Mouse (Mus musculus) embryonic stem cell, embryonic (primary cell): Measurements from ENCODE around the gene Gm14597.
"Not testable (repeated sequence)": the region's sequence is repeated elsewhere in the genome, so short reads cannot be mapped to it uniquely, and the experiment has no call there.

ENCODE experiments used
- CTCF ChIA-PET, 4 experiments: fragments of 300-600 bp in 2 of 4; fragments of 350-600 bp in 2 of 4; sonication (Branson Sonifier 250); formaldehyde crosslinking; loops; one replicate each; lab custom pipeline; 2022; ENCODE audit warnings: inconsistent platforms in 2 of 4; lab: Charles Lee
- POLR2A ChIA-PET, 4 experiments: fragments of 300-600 bp in 2 of 4; fragments of 350-600 bp in 2 of 4; sonication (Branson Sonifier 250); formaldehyde crosslinking; loops; one replicate each; lab custom pipeline; 2022; ENCODE audit warnings: antibody characterized with exemption in 4 of 4, inconsistent platforms in 1 of 4; lab: Charles Lee

The Gm14597 gene

GRCm38 (mm10) chrX:53608879-53609278 lies at the start of gene Gm14597:
TSS of gene Gm14597 (minus strand) at chrX:53608979.
- POLR2A ChIA-PET, CTCF ChIA-PET: not testable (repeated sequence)

DNA sequence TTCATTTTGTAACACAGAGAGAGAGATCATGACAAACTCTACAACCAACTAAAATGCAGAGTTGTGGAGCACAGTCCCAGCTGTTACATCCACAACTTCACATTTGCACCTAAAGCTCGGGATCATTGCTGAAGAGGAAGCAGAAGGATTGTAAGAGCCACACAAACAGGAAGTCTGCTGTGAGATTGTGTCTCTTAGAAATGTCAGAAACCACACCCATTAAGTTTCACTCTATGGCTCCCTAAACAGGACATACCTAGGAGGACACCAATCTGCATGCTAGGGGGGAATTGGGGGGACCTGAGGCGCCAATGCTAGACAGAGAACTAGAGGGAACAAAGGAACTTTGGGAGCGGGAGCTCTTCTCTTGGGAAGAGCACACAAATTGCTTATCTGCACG lies 44.1 kb upstream of the Gm14597 start:
- CTCF ChIA-PET, POLR2A ChIA-PET: not testable (repeated sequence)

- POLR2A ChIA-PET = no interaction called here
- CTCF ChIA-PET = no interaction called here
Observed at GRCm38 (mm10) chrX:53645885-53646284, 37.1 kb upstream of the Gm14597 start.

DNA sequence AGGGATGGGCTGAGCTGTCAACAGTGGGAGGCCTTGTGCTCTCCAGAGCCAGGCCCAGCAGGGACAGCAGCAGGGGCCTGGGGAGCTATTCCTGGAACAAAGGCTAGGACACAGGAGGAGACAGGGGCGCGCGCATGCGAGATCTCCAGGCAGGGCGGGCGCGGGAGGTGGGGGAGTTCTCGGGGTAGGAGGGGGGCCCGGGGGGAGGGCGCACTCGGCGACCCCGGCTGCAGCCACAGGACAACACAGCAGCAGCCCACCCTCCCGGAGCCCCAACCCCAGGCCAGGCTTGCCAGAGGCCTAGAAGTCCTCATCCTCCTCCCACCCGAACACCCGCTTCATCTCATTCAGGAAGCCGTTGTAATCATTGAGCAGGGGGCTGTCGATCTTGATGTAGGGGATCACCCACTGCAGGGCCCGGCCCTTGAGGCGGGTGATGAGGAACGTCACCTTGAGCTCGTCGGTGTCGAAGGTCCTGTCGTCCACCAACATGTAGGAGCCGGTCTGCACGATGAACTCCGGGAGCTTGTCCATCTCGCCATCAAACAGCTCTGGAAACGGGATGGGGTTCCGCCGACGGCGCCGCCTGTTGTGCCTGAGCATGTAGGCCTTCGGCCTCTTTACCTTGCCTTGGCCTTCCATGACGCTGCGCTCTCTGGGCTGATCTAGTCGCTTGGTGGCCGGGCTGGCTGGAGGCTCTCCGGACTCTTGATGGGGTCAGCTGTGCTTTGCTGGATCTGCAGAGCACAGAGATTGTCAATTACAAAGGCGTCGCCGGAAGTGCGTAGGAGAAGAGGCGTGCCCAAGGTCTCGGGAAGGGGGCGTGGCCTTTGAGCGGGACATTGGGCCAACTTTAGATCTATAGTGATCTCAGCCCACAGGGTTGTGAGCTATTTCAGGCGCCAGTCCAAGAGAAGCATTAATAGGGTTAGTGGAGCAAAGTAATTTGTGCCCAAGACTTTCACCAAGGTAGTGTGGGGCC lies 34.5 kb upstream of the Gm14597 start, which contains the start of gene Rtl8a:
Rtl8a (minus strand) TSS at position 703 of the 982 bp plus-strand sequence.
- CTCF ChIA-PET, POLR2A ChIA-PET: not testable (repeated sequence)

- POLR2A ChIA-PET, CTCF ChIA-PET: not testable (repeated sequence)
Observed at GRCm38 (mm10) chrX:53642604-53642979, 33.8 kb upstream of the Gm14597 start.

DNA sequence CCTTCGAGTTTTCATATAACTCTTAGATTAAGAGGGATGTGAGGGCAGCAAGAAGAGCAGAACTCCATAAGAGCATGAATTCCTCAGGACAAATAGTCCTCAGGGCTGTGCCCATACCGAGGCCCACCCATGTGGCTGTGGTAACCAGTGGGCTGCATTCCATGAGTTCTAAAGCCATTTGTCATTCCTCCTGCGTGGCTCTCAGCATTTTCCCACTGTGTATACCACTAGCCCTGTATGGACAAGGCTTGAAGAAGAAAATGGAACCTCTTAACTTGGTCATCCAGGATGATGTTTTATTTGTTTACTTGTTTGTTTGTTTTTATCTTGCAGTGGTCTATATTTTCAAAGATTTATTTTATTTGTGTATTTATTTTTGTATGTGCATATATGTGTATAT lies 29.3 kb upstream of the Gm14597 start:
- POLR2A ChIA-PET, CTCF ChIA-PET: not testable (repeated sequence)

GRCm38 (mm10) chrX:53611395-53611794 lies 2.6 kb upstream of the Gm14597 start:
- CTCF ChIA-PET, POLR2A ChIA-PET: not testable (repeated sequence)

- CTCF ChIA-PET = interaction anchor here in 3 of 4 experiments (0.5 to 1.0 kb wide), 4 partner anchors 16 to 165 kb away, joined by 3 to 7 read pairs (median 4); partner anchors contain the start of gene Zfp36l3 (in 2 of the 3)
Observed at GRCm38 (mm10) chrX:53610571-53610970, 1.8 kb upstream of the Gm14597 start.

DNA sequence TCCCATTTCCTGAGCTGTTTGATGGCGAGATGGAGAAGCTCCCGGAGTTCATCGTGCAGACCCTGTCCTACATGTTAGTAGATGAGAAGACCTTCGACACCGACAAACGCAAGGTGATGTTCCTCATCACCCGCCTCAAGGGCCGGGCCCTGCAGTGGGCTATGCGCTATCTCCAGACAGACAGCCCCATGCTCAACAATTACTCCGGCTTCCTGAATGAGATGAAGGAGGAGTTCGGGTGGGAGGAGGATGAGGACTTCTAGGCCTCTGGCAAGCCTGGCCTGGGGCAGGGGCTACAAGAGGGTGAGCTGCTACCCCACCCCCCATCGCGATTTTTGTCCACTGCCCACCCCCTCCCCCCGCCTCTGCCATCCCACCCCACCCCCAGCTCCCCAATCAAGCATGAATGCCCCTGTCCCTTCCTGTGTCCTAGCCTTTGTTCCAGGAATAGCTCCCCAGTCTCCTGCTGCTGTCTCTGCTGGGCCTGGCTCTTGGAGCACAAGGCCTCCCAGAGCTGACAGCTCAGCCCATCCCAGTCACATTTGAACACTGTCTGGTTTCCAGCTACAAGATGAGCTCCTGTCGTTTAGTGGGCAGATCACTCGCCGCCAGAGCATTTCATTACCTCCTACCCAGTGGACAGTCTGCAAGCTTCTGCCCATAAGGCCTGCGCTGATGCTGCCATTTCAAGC lies 511 bp downstream of the Gm14597 start:
- CTCF ChIA-PET = interaction anchor here in 1 of 4 experiments (1.2 kb wide), 1 partner anchor 69 kb away, joined by 3 read pairs; no protein-coding TSS in a partner anchor

More at GRCm38 (mm10) chrX:53610571-53610970, 1.8 kb upstream of the Gm14597 start:
- POLR2A ChIA-PET = no interaction called here

DNA sequence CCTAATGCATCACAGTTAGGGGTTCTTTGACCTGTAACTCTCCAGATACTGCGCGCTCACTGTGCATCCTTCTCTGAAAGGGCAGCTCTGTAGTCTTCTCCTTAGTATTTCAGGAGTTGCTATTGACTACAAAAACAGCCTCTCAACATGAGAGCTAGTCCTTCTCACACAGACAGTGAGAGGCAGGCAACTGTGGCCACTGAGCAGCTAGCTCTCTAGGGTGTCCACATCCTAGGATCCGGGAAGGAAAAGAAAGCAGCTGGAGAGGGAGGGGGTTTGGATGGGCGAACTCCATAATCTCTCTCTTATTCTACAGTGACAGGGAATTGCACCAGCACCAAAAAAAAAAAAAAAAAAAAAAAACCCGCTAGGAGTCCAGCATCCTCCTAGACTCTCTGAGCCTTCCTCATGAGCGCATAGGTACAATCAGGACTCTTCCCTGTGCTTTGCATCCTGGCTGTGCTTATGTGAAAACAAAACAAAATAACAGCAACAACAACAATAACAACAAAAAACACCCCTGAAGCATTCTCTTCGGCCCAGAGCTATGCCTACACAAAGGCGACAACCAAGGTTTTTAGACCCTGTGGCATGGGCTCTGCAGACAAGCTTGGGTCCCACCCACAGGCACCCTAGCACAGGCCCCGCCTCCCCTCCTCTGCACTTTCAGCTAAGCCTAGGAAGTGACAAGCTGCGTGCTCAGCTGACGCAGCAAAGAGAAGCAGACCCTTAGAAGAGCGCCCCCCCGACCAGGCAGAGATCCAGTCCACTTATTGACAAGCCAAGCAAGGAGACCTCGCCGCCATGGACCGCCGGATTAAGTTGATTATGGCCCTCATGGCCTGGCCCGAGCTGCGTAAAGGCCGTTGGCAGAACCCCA lies 1.3 kb downstream of the Gm14597 start, which contains the start of gene Rtl8c:
Rtl8c (plus strand) TSS at position 791 of the 880 bp plus-strand sequence.
- ChIA-PET POLR2A (interaction anchor here in 1 of 4 experiments (0.5 kb wide), 1 partner anchor 266 kb away, joined by 3 read pairs; no protein-coding TSS in a partner anchor), CTCF (interaction anchor here in 1 of 4 experiments (1.2 kb wide), 1 partner anchor 70 kb away, joined by 3 read pairs; no protein-coding TSS in a partner anchor)

More for the DNA sequence above, 511 bp downstream of the Gm14597 start:
- POLR2A ChIA-PET = interaction anchor here in 2 of 4 experiments (0.5 to 0.6 kb wide), 2 partner anchors 267 to 850 kb away, joined by 3 read pairs; no protein-coding TSS in a partner anchor

- CTCF ChIA-PET, POLR2A ChIA-PET: not testable (repeated sequence)
Observed at GRCm38 (mm10) chrX:53606176-53606575, 2.6 kb downstream of the Gm14597 start.

- POLR2A ChIA-PET = not testable (repeated sequence)
Observed at GRCm38 (mm10) chrX:53599993-53600392, 8.8 kb downstream of the Gm14597 start.

GRCm38 (mm10) chrX:53583404-53583803 lies 25.4 kb downstream of the Gm14597 start:
- POLR2A ChIA-PET, CTCF ChIA-PET: not testable (repeated sequence)

More at GRCm38 (mm10) chrX:53599993-53600392, 8.8 kb downstream of the Gm14597 start:
- CTCF ChIA-PET = not testable (repeated sequence)

DNA sequence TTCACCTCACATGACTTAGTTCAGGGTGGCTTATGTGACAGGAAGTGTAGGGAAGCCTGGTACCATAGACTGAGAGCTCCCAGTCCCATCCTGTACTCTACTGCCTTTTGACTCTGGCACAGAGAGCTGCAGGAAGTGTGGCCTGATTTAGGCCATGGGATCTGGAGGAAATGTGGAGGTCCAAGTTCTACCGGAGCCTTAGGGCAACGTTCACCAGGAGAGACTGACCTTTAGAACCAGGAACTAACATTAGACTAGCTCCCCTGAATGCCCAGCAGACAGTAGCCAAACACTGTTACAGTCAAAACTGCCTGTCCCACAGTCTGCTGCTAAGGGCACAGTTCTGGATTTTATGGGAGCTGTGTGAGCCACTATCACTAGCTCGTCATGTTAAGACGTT lies 27.4 kb downstream of the Gm14597 start:
- POLR2A ChIA-PET, CTCF ChIA-PET: not testable (repeated sequence)

- POLR2A ChIA-PET = no interaction called here
Observed at GRCm38 (mm10) chrX:53579311-53579710, 29.5 kb downstream of the Gm14597 start.

More at GRCm38 (mm10) chrX:53579311-53579710, 29.5 kb downstream of the Gm14597 start:
- CTCF ChIA-PET = interaction anchor here in 1 of 4 experiments (0.5 kb wide), 1 partner anchor 1666 kb away, joined by 3 read pairs; no protein-coding TSS in a partner anchor
